Mouse (Mus musculus): ENCODE results near the gene Esrrg.
A peak's percentile ranks its signal among the peaks of the same experiment; 100 is the strongest.

Gene Esrrg

GRCm38 (mm10) chr1:187997584-187998338 is 389.2 kb downstream of the Esrrg start:
- peak in 1 of 2 experiments; percentile 34 for DNase-seq (ENCODE audit: low spot score in 2 of 2)

GRCm38 (mm10) chr1:187999121-187999520 is 390.5 kb downstream of the Esrrg start:
- DNase-seq (ENCODE audit: low spot score in 2 of 2), result no peak

GRCm38 (mm10) chr1:188000189-188000588 is 391.6 kb downstream of the Esrrg start:
- no peak for DNase-seq (ENCODE audit: low spot score in 2 of 2)

GRCm38 (mm10) chr1:188006820-188007491 is 398.4 kb downstream of the Esrrg start:
- no peak for DNase-seq (ENCODE audit: low spot score in 2 of 2)

- no peak for DNase-seq (ENCODE audit: low spot score in 2 of 2)
Observed at GRCm38 (mm10) chr1:188008476-188008875, 399.9 kb downstream of the Esrrg start.

- no peak for DNase-seq (ENCODE audit: low spot score in 2 of 2)
Observed at GRCm38 (mm10) chr1:188009868-188010267, 401.3 kb downstream of the Esrrg start.

- DNase-seq (ENCODE audit: low spot score in 2 of 2), result no peak
Observed at GRCm38 (mm10) chr1:188010860-188011259, 402.3 kb downstream of the Esrrg start.

- no peak for DNase-seq (ENCODE audit: low spot score in 2 of 2)
Observed at GRCm38 (mm10) chr1:188014411-188014810, 405.8 kb downstream of the Esrrg start.

- DNase-seq (ENCODE audit: low spot score in 2 of 2), result no peak
Observed at GRCm38 (mm10) chr1:188017956-188018862, 409.6 kb downstream of the Esrrg start.

- no peak for DNase-seq (ENCODE audit: low spot score in 2 of 2)
Observed at GRCm38 (mm10) chr1:188029205-188029604, 420.6 kb downstream of the Esrrg start.

- no peak for DNase-seq (ENCODE audit: low spot score in 2 of 2)
Observed at GRCm38 (mm10) chr1:188030116-188030515, 421.5 kb downstream of the Esrrg start.

- no peak for DNase-seq (ENCODE audit: low spot score in 2 of 2)
Observed at GRCm38 (mm10) chr1:188031276-188031675, 422.7 kb downstream of the Esrrg start.

- no peak for DNase-seq (ENCODE audit: low spot score in 2 of 2)
Observed at GRCm38 (mm10) chr1:188035957-188036356, 427.4 kb downstream of the Esrrg start.

- no peak for DNase-seq (ENCODE audit: low spot score in 2 of 2)
Observed at GRCm38 (mm10) chr1:188046691-188047121, 438.1 kb downstream of the Esrrg start.

GRCm38 (mm10) chr1:188047148-188047547 is 438.6 kb downstream of the Esrrg start:
- no peak for DNase-seq (ENCODE audit: low spot score in 2 of 2)

GRCm38 (mm10) chr1:188055888-188056287 is 447.3 kb downstream of the Esrrg start:
- DNase-seq (ENCODE audit: low spot score in 2 of 2), result no peak

GRCm38 (mm10) chr1:188057892-188058291 is 449.3 kb downstream of the Esrrg start:
- DNase-seq (ENCODE audit: low spot score in 2 of 2), result no peak

- no peak for DNase-seq (ENCODE audit: low spot score in 2 of 2)
Observed at GRCm38 (mm10) chr1:188059006-188059405, 450.4 kb downstream of the Esrrg start.

GRCm38 (mm10) chr1:188060493-188060892 is 451.9 kb downstream of the Esrrg start:
- DNase-seq (ENCODE audit: low spot score in 2 of 2), result no peak

GRCm38 (mm10) chr1:188068833-188069232 is 460.2 kb downstream of the Esrrg start:
- DNase-seq (ENCODE audit: low spot score in 2 of 2), result no peak

- DNase-seq (ENCODE audit: low spot score in 2 of 2), result no peak
Observed at GRCm38 (mm10) chr1:188069849-188070248, 461.3 kb downstream of the Esrrg start.

- no peak for DNase-seq (ENCODE audit: low spot score in 2 of 2)
Observed at GRCm38 (mm10) chr1:188077561-188078195, 469.1 kb downstream of the Esrrg start.

All from urinary bladder, postnatal 4 days (tissue).